Mouse (Mus musculus): ENCODE measurements around the gene Ptpro. TPM values are rescaled to one million over a fixed set of nuclear protein-coding genes. Genes with fewer than 3 reads are reported as not detected.

Gene Ptpro
- polyA plus RNA-seq, 1 experiment from 2014 or later = 0.45 TPM

- H3K9ac ChIP-seq (ENCODE audit: low read length) = no peak overlapping the region
- WGBS = 76% methylated on average over 7 of the region's 7 CpGs
- no peaks in the 10 kb centered on the region for H3K27me3 ChIP-seq (ENCODE audit: control insufficient read depth, insufficient read depth, low read length)
- H3K4me2 ChIP-seq (ENCODE audit: low read depth, severe bottlenecking) = no peak overlapping the region
- DNase-seq (ENCODE audit: low spot score) = no peak
- no peak for ATAC-seq (ENCODE audit: insufficient number of reproducible peaks, low FRiP score, low TSS enrichment, low read depth)
- no peak overlapping the region for H3K4me3 ChIP-seq (ENCODE audit: low read depth, low read length)
- H3K27ac ChIP-seq (replicated peaks; ENCODE audit: low read depth, low read length) = no peak overlapping the region
- no peaks in the 10 kb centered on the region for H3K36me3 ChIP-seq (ENCODE audit: control insufficient read depth, insufficient read depth, low read length)
- no peaks in the 10 kb centered on the region for H3K9me3 ChIP-seq (ENCODE audit: control insufficient read depth, low read length)
- no peaks in the 10 kb centered on the region for H3K4me1 ChIP-seq (ENCODE audit: control insufficient read depth, insufficient read depth, low read length)
Measured at GRCm38 (mm10) chr6:137458136-137458535, 206.0 kb downstream of the Ptpro start.

- WGBS = 86% methylated on average over 5 of the region's 5 CpGs
- H3K9me3 ChIP-seq (ENCODE audit: control insufficient read depth, low read length) = no peaks in the 10 kb centered on the region
Measured at GRCm38 (mm10) chr6:137463771-137464170, 211.7 kb downstream of the Ptpro start.

GRCm38 (mm10) chr6:137465253-137465652 is 213.1 kb downstream of the Ptpro start:
- H3K9me3 ChIP-seq (ENCODE audit: control insufficient read depth, low read length) = no peaks in the 10 kb centered on the region
- no peak overlapping the region for H3K9ac ChIP-seq (ENCODE audit: low read length)
- 57% methylated on average over 2 of the region's 2 CpGs for WGBS
- H3K4me3 ChIP-seq (ENCODE audit: low read depth, low read length) = no peak overlapping the region
- no peaks in the 10 kb centered on the region for H3K36me3 ChIP-seq (ENCODE audit: control insufficient read depth, insufficient read depth, low read length)
- DNase-seq (ENCODE audit: low spot score) (no peak), ATAC-seq (ENCODE audit: insufficient number of reproducible peaks, low FRiP score, low TSS enrichment, low read depth) (no peak)
- H3K4me2 ChIP-seq (ENCODE audit: low read depth, severe bottlenecking) = no peak overlapping the region
- no peak overlapping the region for H3K27ac ChIP-seq (replicated peaks; ENCODE audit: low read depth, low read length)
- no peaks in the 10 kb centered on the region for H3K27me3 ChIP-seq (ENCODE audit: control insufficient read depth, insufficient read depth, low read length)
- no peaks in the 10 kb centered on the region for H3K4me1 ChIP-seq (ENCODE audit: control insufficient read depth, insufficient read depth, low read length)

More at GRCm38 (mm10) chr6:137463771-137464170, 211.7 kb downstream of the Ptpro start:
- Histone ChIP-seq H3K4me2 (ENCODE audit: low read depth, severe bottlenecking) (no peak overlapping the region), H3K4me1 (ENCODE audit: control insufficient read depth, insufficient read depth, low read length) (no peaks in the 10 kb centered on the region), H3K27ac (replicated peaks; ENCODE audit: low read depth, low read length) (no peak overlapping the region), H3K9ac (ENCODE audit: low read length) (no peak overlapping the region), H3K27me3 (ENCODE audit: control insufficient read depth, insufficient read depth, low read length) (no peaks in the 10 kb centered on the region), H3K4me3 (ENCODE audit: low read depth, low read length) (no peak overlapping the region), H3K36me3 (ENCODE audit: control insufficient read depth, insufficient read depth, low read length) (no peaks in the 10 kb centered on the region)
- ATAC-seq (ENCODE audit: insufficient number of reproducible peaks, low FRiP score, low TSS enrichment, low read depth) (no peak), DNase-seq (ENCODE audit: low spot score) (no peak)

- no peak overlapping the region for H3K4me2 ChIP-seq (ENCODE audit: low read depth, severe bottlenecking)
- H3K27me3 ChIP-seq (ENCODE audit: control insufficient read depth, insufficient read depth, low read length) = no peaks in the 10 kb centered on the region
- H3K4me3 ChIP-seq (ENCODE audit: low read depth, low read length) = no peak overlapping the region
- no peak for ATAC-seq (ENCODE audit: insufficient number of reproducible peaks, low FRiP score, low TSS enrichment, low read depth)
- H3K9me3 ChIP-seq (ENCODE audit: control insufficient read depth, low read length) = no peaks in the 10 kb centered on the region
- H3K9ac ChIP-seq (ENCODE audit: low read length) = no peak overlapping the region
- DNase-seq (ENCODE audit: low spot score) = no peak
- WGBS = 82% methylated on average over 2 of the region's 2 CpGs
- H3K4me1 ChIP-seq (ENCODE audit: control insufficient read depth, insufficient read depth, low read length) = 0 out of 2 replicates have a peak, but pooled peaks cover 6% of the 10 kb centered on the region
- H3K36me3 ChIP-seq (ENCODE audit: control insufficient read depth, insufficient read depth, low read length) = no peaks in the 10 kb centered on the region
- no peak overlapping the region for H3K27ac ChIP-seq (replicated peaks; ENCODE audit: low read depth, low read length)
Measured at GRCm38 (mm10) chr6:137466256-137466655, 214.1 kb downstream of the Ptpro start.

GRCm38 (mm10) chr6:137467696-137468095 is 215.6 kb downstream of the Ptpro start:
- 0 out of 2 replicates have a peak, but pooled peaks cover 6% of the 10 kb centered on the region for H3K4me1 ChIP-seq (ENCODE audit: control insufficient read depth, insufficient read depth, low read length)
- H3K9ac ChIP-seq (ENCODE audit: low read length) = no peak overlapping the region
- no peak overlapping the region for H3K4me2 ChIP-seq (ENCODE audit: low read depth, severe bottlenecking)
- H3K36me3 ChIP-seq (ENCODE audit: control insufficient read depth, insufficient read depth, low read length) = no peaks in the 10 kb centered on the region
- DNase-seq (ENCODE audit: low spot score) (no peak), ATAC-seq (ENCODE audit: insufficient number of reproducible peaks, low FRiP score, low TSS enrichment, low read depth) (no peak)
- no peak overlapping the region for H3K4me3 ChIP-seq (ENCODE audit: low read depth, low read length)
- no peaks in the 10 kb centered on the region for H3K27me3 ChIP-seq (ENCODE audit: control insufficient read depth, insufficient read depth, low read length)
- 90% methylated on average over 3 of the region's 3 CpGs for WGBS
- no peak overlapping the region for H3K27ac ChIP-seq (replicated peaks; ENCODE audit: low read depth, low read length)
- H3K9me3 ChIP-seq (ENCODE audit: control insufficient read depth, low read length) = no peaks in the 10 kb centered on the region

- 96% methylated on average over 4 of the region's 4 CpGs for WGBS
- H3K36me3 ChIP-seq (ENCODE audit: control insufficient read depth, insufficient read depth, low read length) = no peaks in the 10 kb centered on the region
Measured at GRCm38 (mm10) chr6:137469541-137469940, 217.4 kb downstream of the Ptpro start.

GRCm38 (mm10) chr6:137470901-137471598 is 218.9 kb downstream of the Ptpro start:
- peak; percentile 72 for ATAC-seq (ENCODE audit: insufficient number of reproducible peaks, low FRiP score, low TSS enrichment, low read depth)
- WGBS = 55% methylated on average over 11 of the region's 11 CpGs

More at GRCm38 (mm10) chr6:137469541-137469940, 217.4 kb downstream of the Ptpro start:
- 0 out of 2 replicates have a peak, but pooled peaks cover 6% of the 10 kb centered on the region for H3K4me1 ChIP-seq (ENCODE audit: control insufficient read depth, insufficient read depth, low read length)
- H3K4me3 ChIP-seq (ENCODE audit: low read depth, low read length) = no peak overlapping the region
- ATAC-seq (ENCODE audit: insufficient number of reproducible peaks, low FRiP score, low TSS enrichment, low read depth) (no peak), DNase-seq (ENCODE audit: low spot score) (no peak)
- H3K27ac ChIP-seq (replicated peaks; ENCODE audit: low read depth, low read length) = no peak overlapping the region
- no peak overlapping the region for H3K4me2 ChIP-seq (ENCODE audit: low read depth, severe bottlenecking)
- no peaks in the 10 kb centered on the region for H3K27me3 ChIP-seq (ENCODE audit: control insufficient read depth, insufficient read depth, low read length)
- H3K9me3 ChIP-seq (ENCODE audit: control insufficient read depth, low read length) = no peaks in the 10 kb centered on the region
- H3K9ac ChIP-seq (ENCODE audit: low read length) = no peak overlapping the region

GRCm38 (mm10) chr6:137472129-137472528 is 220.0 kb downstream of the Ptpro start:
- WGBS = 91% methylated on average over 9 of the region's 9 CpGs
- DNase-seq (ENCODE audit: low spot score) (no peak), ATAC-seq (ENCODE audit: insufficient number of reproducible peaks, low FRiP score, low TSS enrichment, low read depth) (no peak)
- no peaks in the 10 kb centered on the region for H3K9me3 ChIP-seq (ENCODE audit: control insufficient read depth, low read length)
- no peak overlapping the region for H3K4me2 ChIP-seq (ENCODE audit: low read depth, severe bottlenecking)
- no peak overlapping the region for H3K9ac ChIP-seq (ENCODE audit: low read length)
- no peaks in the 10 kb centered on the region for H3K27me3 ChIP-seq (ENCODE audit: control insufficient read depth, insufficient read depth, low read length)
- no peak overlapping the region for H3K4me3 ChIP-seq (ENCODE audit: low read depth, low read length)
- no peak overlapping the region for H3K27ac ChIP-seq (replicated peaks; ENCODE audit: low read depth, low read length)
- no peaks in the 10 kb centered on the region for H3K36me3 ChIP-seq (ENCODE audit: control insufficient read depth, insufficient read depth, low read length)
- H3K4me1 ChIP-seq (ENCODE audit: control insufficient read depth, insufficient read depth, low read length) = 0 out of 2 replicates have a peak, but pooled peaks cover 6% of the 10 kb centered on the region

More at GRCm38 (mm10) chr6:137470901-137471598, 218.9 kb downstream of the Ptpro start:
- Histone ChIP-seq H3K9ac (ENCODE audit: low read length) (no peak overlapping the region), H3K27ac (replicated peaks; ENCODE audit: low read depth, low read length) (peak overlapping the region; percentile 68), H3K27me3 (ENCODE audit: control insufficient read depth, insufficient read depth, low read length) (no peaks in the 10 kb centered on the region), H3K4me2 (ENCODE audit: low read depth, severe bottlenecking) (no peak overlapping the region), H3K9me3 (ENCODE audit: control insufficient read depth, low read length) (no peaks in the 10 kb centered on the region), H3K4me3 (ENCODE audit: low read depth, low read length) (no peak overlapping the region), H3K4me1 (ENCODE audit: control insufficient read depth, insufficient read depth, low read length) (0 out of 2 replicates have a peak, but pooled peaks cover 6% of the 10 kb centered on the region), H3K36me3 (ENCODE audit: control insufficient read depth, insufficient read depth, low read length) (no peaks in the 10 kb centered on the region)
- peak; percentile 48 for DNase-seq (ENCODE audit: low spot score)

Data from limb, embryonic 11.5 days (tissue).